Mouse (Mus musculus): ENCODE data around the gene Slc25a42. TPM values are rescaled to one million over a fixed set of nuclear protein-coding genes. Genes with fewer than 3 reads are reported as not detected.

The Slc25a42 gene
- polyA plus RNA-seq, 1 experiment from 2014 or later = 3.1 TPM

- H3K4me1 ChIP-seq (replicated peaks; ENCODE audit: control insufficient read depth, insufficient read depth) = no peaks in the 10 kb centered on the region
- H3K9me3 ChIP-seq (ENCODE audit: control insufficient read depth, low read length) = no peaks in the 10 kb centered on the region
- no peak for ATAC-seq (ENCODE audit: low FRiP score, low TSS enrichment)
- no peak overlapping the region for H3K4me2 ChIP-seq (replicated peaks; ENCODE audit: low read depth)
- no peaks in the 10 kb centered on the region for H3K27me3 ChIP-seq (ENCODE audit: control insufficient read depth, insufficient read depth, low read length)
- TF ChIP-seq CTCF (IDR thresholded peaks at IDR 0.05; ENCODE audit: low read depth) (no peak), EP300 (optimal IDR thresholded peaks at IDR 0.05) (no peak)
- no peak overlapping the region for H3K9ac ChIP-seq (ENCODE audit: low read length)
- 85% methylated on average over 7 of the region's 7 CpGs for WGBS
- H3K36me3 ChIP-seq (ENCODE audit: control insufficient read depth, insufficient read depth, low read length) = peaks cover 6% of the 10 kb centered on the region; the same call in 1 of the 2 replicates
- no peak overlapping the region for H3K4me3 ChIP-seq (ENCODE audit: low read depth, low read length)
- no peak for DNase-seq (ENCODE audit: low spot score)
- H3K27ac ChIP-seq (replicated peaks) = no peak overlapping the region
These were observed 38.0 kb downstream of the Slc25a42 start for GRCm38 (mm10) chr8:70174079-70174478.

GRCm38 (mm10) chr8:70173320-70173719 lies 38.8 kb downstream of the Slc25a42 start:
- Histone ChIP-seq H3K27me3 (ENCODE audit: control insufficient read depth, insufficient read depth, low read length) (no peaks in the 10 kb centered on the region), H3K4me3 (ENCODE audit: low read depth, low read length) (no peak overlapping the region), H3K9ac (ENCODE audit: low read length) (no peak overlapping the region), H3K36me3 (ENCODE audit: control insufficient read depth, insufficient read depth, low read length) (peaks cover 6% of the 10 kb centered on the region; the same call in 1 of the 2 replicates), H3K9me3 (ENCODE audit: control insufficient read depth, low read length) (no peaks in the 10 kb centered on the region), H3K4me1 (replicated peaks; ENCODE audit: control insufficient read depth, insufficient read depth) (no peaks in the 10 kb centered on the region), H3K27ac (replicated peaks) (no peak overlapping the region), H3K4me2 (replicated peaks; ENCODE audit: low read depth) (no peak overlapping the region)
- no peak for TF ChIP-seq EP300 (optimal IDR thresholded peaks at IDR 0.05)
- no peak for TF ChIP-seq CTCF (IDR thresholded peaks at IDR 0.05; ENCODE audit: low read depth)
- ATAC-seq (ENCODE audit: low FRiP score, low TSS enrichment) (no peak), DNase-seq (ENCODE audit: low spot score) (no peak)
- 70% methylated on average over 5 of the region's 5 CpGs for WGBS

GRCm38 (mm10) chr8:70172043-70172681 lies 39.9 kb downstream of the Slc25a42 start, which contains the start of gene Tmem161a:
Tmem161a (plus strand) TSS chr8:70172356.
- peak; percentile 96 for ATAC-seq (ENCODE audit: low FRiP score, low TSS enrichment)
- no peaks in the 10 kb centered on the region for H3K27me3 ChIP-seq (ENCODE audit: control insufficient read depth, insufficient read depth, low read length)
- no peak for TF ChIP-seq EP300 (optimal IDR thresholded peaks at IDR 0.05)
- no peak for TF ChIP-seq CTCF (IDR thresholded peaks at IDR 0.05; ENCODE audit: low read depth)
- H3K4me2 ChIP-seq (replicated peaks; ENCODE audit: low read depth) = peak within 1 kb of the TSS; percentile 69
- 0 out of 2 replicates have a peak, but pooled peaks cover under 1% of the 10 kb centered on the region for H3K36me3 ChIP-seq (ENCODE audit: control insufficient read depth, insufficient read depth, low read length)
- no peaks in the 10 kb centered on the region for H3K4me1 ChIP-seq (replicated peaks; ENCODE audit: control insufficient read depth, insufficient read depth)
- no peaks in the 10 kb centered on the region for H3K9me3 ChIP-seq (ENCODE audit: control insufficient read depth, low read length)
- 2% methylated on average over 27 of the region's 27 CpGs for WGBS
- peak within 1 kb of the TSS; percentile 71 for H3K9ac ChIP-seq (ENCODE audit: low read length)
- H3K4me3 ChIP-seq (ENCODE audit: low read depth, low read length) = peak within 1 kb of the TSS; percentile 66
- DNase-seq (ENCODE audit: low spot score) = peak; percentile 92
- peak within 1 kb of the TSS; percentile 67; the same call in 1 of the 2 replicates for H3K27ac ChIP-seq (replicated peaks)

DNA sequence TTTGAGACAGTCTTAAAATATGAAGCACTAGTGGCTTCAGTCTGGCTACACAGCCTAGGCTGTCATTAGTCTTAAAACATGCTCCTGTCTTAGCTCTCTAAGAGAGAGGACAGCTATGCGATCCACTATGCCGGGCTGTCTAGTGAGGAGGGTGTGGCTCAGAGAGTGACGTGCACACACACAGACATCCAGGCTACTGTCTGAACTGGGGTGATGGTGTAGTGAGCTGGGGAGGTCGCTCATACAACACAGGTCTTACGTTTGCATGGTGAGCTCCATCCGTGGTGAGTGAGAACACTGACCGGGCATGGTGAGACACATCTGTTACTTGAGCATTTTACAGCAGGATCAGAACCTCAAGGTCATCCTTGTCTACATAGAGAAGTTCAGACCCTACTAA lies 40.9 kb downstream of the Slc25a42 start:
- WGBS = 79% methylated on average over 7 of the region's 7 CpGs
- no peak overlapping the region for H3K4me2 ChIP-seq (replicated peaks; ENCODE audit: low read depth)

DNA sequence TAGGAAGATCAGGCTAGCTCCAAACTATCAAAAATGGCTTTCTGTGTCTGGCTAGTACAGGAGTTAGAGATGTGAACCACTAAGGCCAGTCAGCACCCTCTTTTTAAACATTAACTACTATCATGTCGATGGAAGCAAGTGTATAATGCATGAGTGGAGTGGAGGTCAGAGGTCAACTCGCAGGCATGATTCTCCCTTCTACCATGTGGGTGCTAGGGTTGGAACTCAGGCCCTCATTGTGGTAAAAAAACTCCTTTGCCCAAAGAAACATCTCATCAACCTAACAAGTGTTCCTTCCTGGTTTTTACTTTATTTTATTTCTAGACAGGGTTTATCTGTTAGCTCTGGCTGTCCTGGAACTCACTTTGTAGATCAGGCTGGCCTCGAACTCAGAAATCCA lies 41.4 kb downstream of the Slc25a42 start:
- ATAC-seq (ENCODE audit: low FRiP score, low TSS enrichment) (no peak), DNase-seq (ENCODE audit: low spot score) (no peak)
- no peak overlapping the region for H3K4me2 ChIP-seq (replicated peaks; ENCODE audit: low read depth)
- no peak for TF ChIP-seq CTCF (IDR thresholded peaks at IDR 0.05; ENCODE audit: low read depth)
- no peak for TF ChIP-seq EP300 (optimal IDR thresholded peaks at IDR 0.05)
- no peaks in the 10 kb centered on the region for H3K4me1 ChIP-seq (replicated peaks; ENCODE audit: control insufficient read depth, insufficient read depth)
- H3K9ac ChIP-seq (ENCODE audit: low read length) = no peak overlapping the region
- H3K27ac ChIP-seq (replicated peaks) = no peak overlapping the region
- no peak overlapping the region for H3K4me3 ChIP-seq (ENCODE audit: low read depth, low read length)
- H3K9me3 ChIP-seq (ENCODE audit: control insufficient read depth, low read length) = no peaks in the 10 kb centered on the region
- 77% methylated on average over 3 of the region's 3 CpGs for WGBS
- H3K36me3 ChIP-seq (ENCODE audit: control insufficient read depth, insufficient read depth, low read length) = no peaks in the 10 kb centered on the region
- no peaks in the 10 kb centered on the region; the same call in 1 of the 2 replicates for H3K27me3 ChIP-seq (ENCODE audit: control insufficient read depth, insufficient read depth, low read length)

More for the DNA sequence above, 40.9 kb downstream of the Slc25a42 start:
- Histone ChIP-seq H3K27me3 (ENCODE audit: control insufficient read depth, insufficient read depth, low read length) (no peaks in the 10 kb centered on the region), H3K4me1 (replicated peaks; ENCODE audit: control insufficient read depth, insufficient read depth) (no peaks in the 10 kb centered on the region), H3K9me3 (ENCODE audit: control insufficient read depth, low read length) (no peaks in the 10 kb centered on the region), H3K9ac (ENCODE audit: low read length) (no peak overlapping the region), H3K27ac (replicated peaks) (no peak overlapping the region), H3K36me3 (ENCODE audit: control insufficient read depth, insufficient read depth, low read length) (no peaks in the 10 kb centered on the region), H3K4me3 (ENCODE audit: low read depth, low read length) (no peak overlapping the region)
- ATAC-seq (ENCODE audit: low FRiP score, low TSS enrichment) (no peak), DNase-seq (ENCODE audit: low spot score) (no peak)
- TF ChIP-seq EP300 (optimal IDR thresholded peaks at IDR 0.05) (no peak), CTCF (IDR thresholded peaks at IDR 0.05; ENCODE audit: low read depth) (no peak)

GRCm38 (mm10) chr8:70170116-70170515 lies 42.0 kb downstream of the Slc25a42 start:
- no peak for ATAC-seq (ENCODE audit: low FRiP score, low TSS enrichment)
- Histone ChIP-seq H3K27me3 (ENCODE audit: control insufficient read depth, insufficient read depth, low read length) (no peaks in the 10 kb centered on the region; the same call in 1 of the 2 replicates), H3K9me3 (ENCODE audit: control insufficient read depth, low read length) (no peaks in the 10 kb centered on the region), H3K4me3 (ENCODE audit: low read depth, low read length) (no peak overlapping the region), H3K4me2 (replicated peaks; ENCODE audit: low read depth) (no peak overlapping the region), H3K4me1 (replicated peaks; ENCODE audit: control insufficient read depth, insufficient read depth) (no peaks in the 10 kb centered on the region), H3K36me3 (ENCODE audit: control insufficient read depth, insufficient read depth, low read length) (no peaks in the 10 kb centered on the region), H3K9ac (ENCODE audit: low read length) (no peak overlapping the region), H3K27ac (replicated peaks) (no peak overlapping the region)
- TF ChIP-seq EP300 (optimal IDR thresholded peaks at IDR 0.05) (no peak), CTCF (IDR thresholded peaks at IDR 0.05; ENCODE audit: low read depth) (no peak)
- 74% methylated on average over 3 of the region's 3 CpGs for WGBS
- no peak for DNase-seq (ENCODE audit: low spot score)

Data from stomach, postnatal 0 days (tissue).